Mouse (Mus musculus) hindbrain, embryonic 16.5 days (tissue): ENCODE data around the gene Hadh. TPM values are rescaled to one million over a fixed set of nuclear protein-coding genes. Genes with fewer than 3 reads are reported as not detected.

Experiments used
- ATAC-seq: fragments of 200-750 bp; cut with Nextera tagmentation; 2 replicates; pipeline ENCODE4 v1.8.0; 2017; ENCODE audit warnings: moderate TSS enrichment, moderate library complexity
- H3K27ac ChIP-seq: fragments of 300-500 bp; sonication (generic); 2 replicates; pipeline ENCODE4 v1.5.1; 2014; ENCODE audit warnings: low read depth, mild to moderate bottlenecking, control low read depth, low read length, moderate library complexity
- H3K27me3 ChIP-seq: fragments of 300-500 bp; sonication (generic); replicated peaks from 2 replicates; pipeline ENCODE4 v1.6.1; 2014; ENCODE audit warnings: low read length; ENCODE audit not compliant: control insufficient read depth, insufficient read depth
- H3K36me3 ChIP-seq: fragments of 300-500 bp; sonication (generic); 2 replicates; pipeline ENCODE4 v1.6.1; 2014; ENCODE audit warnings: mild to moderate bottlenecking, low read length, moderate library complexity, mixed read lengths; ENCODE audit not compliant: control insufficient read depth, insufficient read depth
- H3K4me1 ChIP-seq: fragments of 300-500 bp; sonication (generic); 2 replicates; pipeline ENCODE4 v1.6.1; 2014; ENCODE audit warnings: low read depth, low read length; ENCODE audit not compliant: control insufficient read depth, insufficient read depth
- H3K4me2 ChIP-seq: fragments of 300-500 bp; sonication (generic); 2 replicates; pipeline ENCODE4 v1.6.1; 2014; ENCODE audit warnings: mild to moderate bottlenecking, low read length, control low read depth, moderate library complexity
- H3K4me3 ChIP-seq: fragments of 300-500 bp; sonication (generic); 2 replicates; pipeline ENCODE4 v1.5.1; 2014; ENCODE audit warnings: mild to moderate bottlenecking, low read length, control low read depth, moderate library complexity
- H3K9ac ChIP-seq: fragments of 300-500 bp; sonication (generic); 2 replicates; pipeline ENCODE4 v1.6.1; 2014; ENCODE audit warnings: low read depth, mild to moderate bottlenecking, control low read depth, low read length, moderate library complexity
- H3K9me3 ChIP-seq: fragments of 300-500 bp; sonication (generic); 2 replicates; pipeline ENCODE4 v1.6.1; 2014; ENCODE audit warnings: mild to moderate bottlenecking, low read length, moderate library complexity; ENCODE audit not compliant: control insufficient read depth
- WGBS: fragments of 180-500 bp; shearing (Covaris S2); extraction: QIAGEN DNeasy Blood & Tissue Kit; methylation state at CpG from one replicate; pipeline ENCODE4 v1.1.7; 2014; 5-methylcytosine and 5-hydroxymethylcytosine counted together
- polyA plus RNA-seq: library from polyadenylated mRNA; unstranded; fragments of >200 nt; fragmentation: Nextera tagmentation; extraction: Ambion mirVana; gene quantifications from 2 replicates; pipeline ENCODE4 v1.2.1, GENCODE M21; 2015

Hadh gene
- polyA plus RNA-seq, 1 experiment from 2014 or later, result 26.1 TPM

DNA sequence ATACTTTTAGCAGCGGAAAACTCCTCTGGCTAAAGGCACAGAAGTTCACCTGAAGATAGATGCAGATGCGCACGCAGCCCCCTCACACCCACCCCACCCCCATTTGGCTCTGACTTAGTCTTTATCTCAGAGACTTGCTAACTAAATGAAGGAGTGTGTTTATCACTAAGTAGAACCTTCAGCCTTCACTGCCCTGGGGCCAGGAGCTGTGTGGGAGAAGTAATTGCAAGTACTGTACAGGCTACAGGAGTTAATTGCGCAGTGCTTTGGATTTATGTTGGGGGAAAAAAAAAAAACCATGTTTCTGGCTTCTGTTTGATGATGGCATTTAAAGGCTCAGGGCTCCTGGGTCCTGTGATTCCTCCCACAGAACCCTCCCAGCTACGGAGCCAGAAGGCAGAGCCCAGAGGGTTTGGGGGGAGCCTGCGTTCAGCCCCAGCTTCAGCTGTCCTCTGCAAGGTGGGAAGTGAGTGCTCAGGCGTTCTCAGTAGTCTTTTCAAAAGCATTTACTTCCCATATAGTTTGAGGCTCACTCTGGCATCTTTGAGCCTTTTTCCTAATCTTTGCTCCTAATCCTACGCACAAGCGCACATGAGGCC is 57.7 kb downstream of the Hadh start:
- Histone ChIP-seq H3K9ac (no peak overlapping the region), H3K9me3 (no peaks in the 10 kb centered on the region), H3K4me1 (no peaks in the 10 kb centered on the region), H3K4me3 (no peak overlapping the region), H3K27ac (no peak overlapping the region), H3K27me3 (no peaks in the 10 kb centered on the region), H3K36me3 (no peaks in the 10 kb centered on the region), H3K4me2 (no peak overlapping the region)
- WGBS, result 87% methylated on average over 9 of the region's 9 CpGs
- no peak for ATAC-seq

DNA sequence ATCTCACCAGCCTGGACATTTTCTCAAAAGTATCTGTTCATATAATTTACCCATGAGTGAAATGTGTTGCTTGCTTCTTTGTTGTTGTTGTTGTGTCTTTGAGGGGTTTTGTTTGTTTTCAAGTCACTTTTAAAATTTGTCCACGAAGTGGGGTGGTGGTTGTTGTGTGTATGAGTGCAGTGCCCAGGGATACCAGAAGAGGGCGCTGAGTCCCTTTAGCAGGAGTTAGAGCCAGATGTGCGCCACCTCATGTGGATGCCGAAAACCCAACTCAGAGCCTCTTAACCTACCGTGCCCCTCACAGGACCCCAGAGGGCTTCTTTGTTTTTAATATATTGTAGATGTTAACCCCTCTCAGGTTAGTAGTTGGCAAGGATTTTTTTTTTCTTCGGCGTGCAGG is 59.7 kb downstream of the Hadh start:
- H3K9ac ChIP-seq, result no peak overlapping the region
- no peaks in the 10 kb centered on the region for H3K4me1 ChIP-seq
- no peaks in the 10 kb centered on the region for H3K9me3 ChIP-seq
- no peak overlapping the region for H3K4me2 ChIP-seq
- no peak overlapping the region for H3K4me3 ChIP-seq
- ATAC-seq, result no peak
- no peaks in the 10 kb centered on the region for H3K27me3 ChIP-seq
- WGBS, result 87% methylated on average over 7 of the region's 7 CpGs
- H3K27ac ChIP-seq, result no peak overlapping the region
- H3K36me3 ChIP-seq, result no peaks in the 10 kb centered on the region

DNA sequence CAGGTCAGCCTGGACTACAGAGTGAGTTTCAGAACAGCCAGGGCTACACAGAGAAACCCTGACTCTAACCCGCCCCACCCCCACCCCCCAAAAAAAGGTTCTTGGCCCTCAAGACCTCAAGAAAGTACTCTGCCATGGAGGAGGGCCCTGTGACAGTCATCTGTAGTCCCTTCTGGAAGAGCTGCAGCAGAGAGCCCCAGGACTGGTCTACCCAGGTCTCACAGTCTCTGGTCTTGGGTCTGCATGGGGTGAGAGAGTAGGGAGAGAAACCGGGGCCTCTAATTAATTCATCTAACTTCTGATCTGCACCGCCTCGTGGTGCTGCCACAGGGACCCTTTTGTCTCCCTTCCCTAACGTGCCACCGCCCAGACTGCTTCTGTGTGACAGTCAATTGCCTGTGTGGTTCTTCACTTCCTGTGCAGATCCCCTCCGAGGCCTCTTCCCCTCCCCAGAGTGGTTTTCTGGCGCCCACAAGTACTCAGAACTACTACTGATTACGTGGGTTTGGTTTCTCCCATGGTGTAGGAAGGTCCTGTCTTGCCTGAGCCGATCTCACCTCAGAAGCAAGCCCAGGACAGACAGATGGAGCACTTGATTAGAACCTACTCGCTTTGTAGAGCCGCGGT is 63.5 kb downstream of the Hadh start:
- 57% methylated on average over 12 of the region's 13 CpGs for WGBS
- H3K4me3 ChIP-seq, result no peak overlapping the region
- no peak overlapping the region for H3K9ac ChIP-seq
- H3K4me2 ChIP-seq, result no peak overlapping the region
- H3K27me3 ChIP-seq, result no peaks in the 10 kb centered on the region
- no peak overlapping the region for H3K27ac ChIP-seq
- H3K4me1 ChIP-seq, result no peaks in the 10 kb centered on the region
- no peaks in the 10 kb centered on the region for H3K36me3 ChIP-seq
- no peaks in the 10 kb centered on the region for H3K9me3 ChIP-seq
- no peak for ATAC-seq

DNA sequence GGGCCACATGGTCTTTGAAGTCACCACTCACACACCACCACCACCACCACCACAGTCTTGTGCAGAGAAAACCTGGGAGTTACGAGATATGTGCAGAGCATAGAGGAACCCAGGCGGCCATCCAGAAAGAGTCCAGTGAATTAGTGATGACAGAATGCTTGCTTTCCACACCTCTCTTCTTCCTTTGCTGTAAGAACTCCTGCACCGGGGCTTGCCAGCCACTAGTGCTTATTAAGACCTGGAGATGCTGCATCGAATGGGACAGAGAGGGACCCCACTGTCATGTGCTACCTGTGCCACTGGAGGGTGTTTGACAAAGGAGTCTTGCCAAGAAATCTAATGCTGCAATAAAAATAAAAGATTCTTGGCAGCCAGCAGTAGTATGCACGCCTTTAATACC is 64.1 kb downstream of the Hadh start:
- Histone ChIP-seq H3K36me3 (no peaks in the 10 kb centered on the region), H3K4me1 (no peaks in the 10 kb centered on the region), H3K4me3 (no peak overlapping the region), H3K9me3 (no peaks in the 10 kb centered on the region), H3K27ac (no peak overlapping the region), H3K27me3 (no peaks in the 10 kb centered on the region), H3K4me2 (no peak overlapping the region), H3K9ac (no peak overlapping the region)
- ATAC-seq, result no peak
- 75% methylated on average over 5 of the region's 5 CpGs for WGBS

DNA sequence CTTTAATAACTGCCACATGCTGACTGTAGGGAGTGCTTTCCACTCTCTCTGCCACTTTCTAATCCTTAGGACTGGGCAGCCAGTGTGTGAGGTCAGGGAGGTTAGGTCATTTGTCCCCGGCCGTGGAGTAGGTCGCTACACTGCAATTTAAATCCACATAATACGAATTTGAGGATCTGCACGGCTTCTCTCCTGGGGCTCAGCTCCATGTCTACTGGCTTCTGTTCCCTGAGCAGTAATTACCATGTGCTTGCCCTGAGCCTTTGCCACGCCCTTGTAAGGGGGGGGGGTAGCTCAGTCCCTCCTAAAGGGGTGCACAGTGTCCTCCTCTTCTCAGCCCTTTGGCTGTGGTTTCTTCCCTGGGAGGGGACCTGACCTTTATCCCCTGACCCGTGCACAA is 69.6 kb downstream of the Hadh start:
- 33% methylated on average over 7 of the region's 7 CpGs for WGBS
- no peaks in the 10 kb centered on the region for H3K9me3 ChIP-seq
- H3K27me3 ChIP-seq, result no peaks in the 10 kb centered on the region
- no peaks in the 10 kb centered on the region for H3K4me1 ChIP-seq
- no peaks in the 10 kb centered on the region for H3K36me3 ChIP-seq
- H3K27ac ChIP-seq, result no peak overlapping the region
- no peak for ATAC-seq
- no peak overlapping the region for H3K4me3 ChIP-seq
- H3K9ac ChIP-seq, result no peak overlapping the region
- H3K4me2 ChIP-seq, result no peak overlapping the region

DNA sequence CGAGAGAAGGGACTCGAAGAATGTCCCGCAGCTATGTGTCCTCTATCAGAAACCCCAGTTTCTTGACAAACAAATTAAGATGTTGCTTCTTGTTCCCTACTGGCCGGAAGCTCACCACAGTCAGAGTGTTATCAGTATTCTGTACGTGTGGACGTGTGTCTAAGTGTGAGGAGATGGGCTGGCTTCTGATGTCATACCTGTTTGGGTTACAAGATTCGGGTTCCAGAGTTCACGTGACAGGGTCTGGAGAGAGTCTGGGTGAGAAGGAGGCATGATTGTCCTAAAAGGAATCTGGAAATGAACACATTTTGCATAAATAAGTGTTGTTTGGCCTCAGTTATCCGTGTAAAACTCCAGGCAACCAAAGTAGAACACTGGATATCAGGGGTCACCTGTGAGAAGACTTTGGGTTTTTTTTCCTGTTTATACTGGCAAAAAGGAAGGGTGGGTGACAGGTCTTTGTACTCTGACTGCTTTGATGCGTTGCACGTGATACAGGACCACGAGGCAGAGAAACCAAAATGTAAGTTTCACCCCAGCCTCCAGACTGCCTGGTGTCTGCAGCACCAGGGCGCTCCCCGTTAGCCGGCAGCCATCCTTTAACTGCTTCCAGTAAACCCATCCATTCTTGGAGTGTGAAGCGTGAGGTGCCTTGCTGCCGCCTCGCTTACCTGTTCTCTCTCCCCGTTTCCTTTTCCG is 72.2 kb downstream of the Hadh start:
- no peak overlapping the region for H3K27ac ChIP-seq
- H3K27me3 ChIP-seq, result no peaks in the 10 kb centered on the region
- no peaks in the 10 kb centered on the region for H3K36me3 ChIP-seq
- ATAC-seq, result no peak
- H3K9me3 ChIP-seq, result no peaks in the 10 kb centered on the region
- no peak overlapping the region for H3K9ac ChIP-seq
- H3K4me1 ChIP-seq, result no peaks in the 10 kb centered on the region
- no peak overlapping the region for H3K4me3 ChIP-seq
- H3K4me2 ChIP-seq, result 0 out of 2 replicates have a peak overlapping the region, but pooled peaks have one; percentile 5
- 77% methylated on average over 20 of the region's 20 CpGs for WGBS

DNA sequence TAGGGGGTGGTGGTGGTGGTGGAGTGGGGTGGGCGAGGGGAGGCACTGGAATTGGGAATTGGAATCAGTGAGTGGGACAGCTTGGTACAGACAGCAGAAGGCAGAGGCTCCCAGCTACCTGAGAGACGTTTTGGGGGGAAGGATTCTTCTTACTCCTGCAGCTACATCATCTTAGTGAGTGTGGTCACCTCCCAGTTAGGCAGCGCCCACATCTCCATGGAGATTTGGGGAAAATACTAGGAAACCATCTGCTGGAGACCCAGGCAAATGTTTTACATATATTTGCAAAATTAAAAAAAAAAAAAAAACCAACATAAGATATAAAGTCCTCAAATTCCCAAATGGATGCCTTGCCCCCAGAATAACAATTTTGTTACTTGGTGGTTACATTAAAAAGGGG is 72.9 kb downstream of the Hadh start:
- H3K9me3 ChIP-seq, result no peaks in the 10 kb centered on the region
- H3K4me3 ChIP-seq, result no peak overlapping the region
- 80% methylated on average over 3 of the region's 3 CpGs for WGBS

DNA sequence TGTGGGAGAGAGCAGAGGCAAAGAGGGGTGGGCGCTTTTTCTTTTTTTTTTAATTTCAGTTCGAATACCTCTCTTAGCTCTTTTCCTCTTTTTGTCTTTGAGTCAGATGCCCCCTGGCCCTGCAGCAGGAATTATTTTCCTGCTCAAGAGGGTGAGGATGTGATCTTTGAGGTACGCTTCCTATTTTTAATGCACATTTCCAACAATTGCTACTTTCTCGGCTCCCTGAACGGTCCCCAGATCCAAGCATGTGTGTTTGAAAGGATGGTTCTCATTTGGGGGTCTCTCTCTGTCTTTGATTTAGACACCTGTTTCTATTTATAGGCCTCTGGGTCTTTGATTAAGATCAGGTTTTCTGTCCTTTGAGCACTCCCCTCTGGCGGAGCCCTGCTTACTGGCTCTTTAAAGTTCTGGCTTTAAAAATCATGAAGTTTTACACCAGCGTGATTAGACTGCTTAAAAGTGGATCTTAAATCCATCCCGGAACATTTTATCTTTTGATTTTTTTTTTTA is 75.3 kb downstream of the Hadh start:
- Histone ChIP-seq H3K9ac (no peak overlapping the region), H3K36me3 (no peaks in the 10 kb centered on the region), H3K27me3 (no peaks in the 10 kb centered on the region), H3K4me2 (no peak overlapping the region), H3K4me3 (no peak overlapping the region), H3K27ac (no peak overlapping the region), H3K4me1 (no peaks in the 10 kb centered on the region), H3K9me3 (no peaks in the 10 kb centered on the region)
- 78% methylated on average over 8 of the region's 8 CpGs for WGBS
- no peak for ATAC-seq

More for the DNA sequence above, 72.9 kb downstream of the Hadh start:
- Histone ChIP-seq H3K4me1 (no peaks in the 10 kb centered on the region), H3K27me3 (no peaks in the 10 kb centered on the region), H3K9ac (no peak overlapping the region), H3K4me2 (no peak overlapping the region), H3K27ac (no peak overlapping the region), H3K36me3 (no peaks in the 10 kb centered on the region)
- no peak for ATAC-seq

DNA sequence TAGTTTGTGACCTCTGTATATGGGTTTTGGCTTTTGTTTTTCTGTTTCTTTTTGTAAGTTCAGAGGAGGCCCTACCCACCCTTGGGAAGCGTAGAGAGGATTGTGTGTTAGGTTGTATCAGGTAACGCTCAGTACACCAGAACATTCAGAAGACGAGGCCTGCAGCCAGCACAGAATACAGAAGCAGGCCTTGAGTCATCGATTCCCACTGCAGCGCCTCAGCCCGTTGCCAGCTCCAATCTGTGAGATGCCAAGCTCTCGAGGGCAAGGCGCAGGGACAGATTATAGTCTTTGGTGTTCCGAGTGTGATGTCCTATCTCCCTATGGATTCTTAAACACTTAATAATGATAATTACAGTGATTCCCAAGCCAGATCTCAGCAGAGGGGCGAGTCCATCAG is 75.9 kb downstream of the Hadh start:
- no peaks in the 10 kb centered on the region for H3K36me3 ChIP-seq
- no peak overlapping the region for H3K4me2 ChIP-seq
- H3K27ac ChIP-seq, result no peak overlapping the region
- no peaks in the 10 kb centered on the region for H3K27me3 ChIP-seq
- no peak for ATAC-seq
- no peak overlapping the region for H3K9ac ChIP-seq
- H3K4me1 ChIP-seq, result no peaks in the 10 kb centered on the region
- WGBS, result 59% methylated on average over 10 of the region's 10 CpGs
- no peak overlapping the region for H3K4me3 ChIP-seq
- H3K9me3 ChIP-seq, result no peaks in the 10 kb centered on the region
